Mouse (Mus musculus): ENCODE data around the gene Hist1h3g. TPM values are rescaled to one million over a fixed set of nuclear protein-coding genes. Genes with fewer than 3 reads are reported as not detected.
A peak's percentile ranks its signal among the peaks of the same experiment; 100 is the strongest.

The Hist1h3g gene
- total RNA-seq (2021), result 10 to 100 TPM in 1 of 2 experiments, 1 to 10 TPM in 1; 3.7 to 12.5 TPM
- long read RNA-seq, experiment 1, result 0 reads
- long read RNA-seq, experiment 2, partial matches to known transcripts, result 0 of 1 reads
- long read RNA-seq, experiment 2, other reads (novel, unspliced or antisense), result 0 of 1 reads

DNA sequence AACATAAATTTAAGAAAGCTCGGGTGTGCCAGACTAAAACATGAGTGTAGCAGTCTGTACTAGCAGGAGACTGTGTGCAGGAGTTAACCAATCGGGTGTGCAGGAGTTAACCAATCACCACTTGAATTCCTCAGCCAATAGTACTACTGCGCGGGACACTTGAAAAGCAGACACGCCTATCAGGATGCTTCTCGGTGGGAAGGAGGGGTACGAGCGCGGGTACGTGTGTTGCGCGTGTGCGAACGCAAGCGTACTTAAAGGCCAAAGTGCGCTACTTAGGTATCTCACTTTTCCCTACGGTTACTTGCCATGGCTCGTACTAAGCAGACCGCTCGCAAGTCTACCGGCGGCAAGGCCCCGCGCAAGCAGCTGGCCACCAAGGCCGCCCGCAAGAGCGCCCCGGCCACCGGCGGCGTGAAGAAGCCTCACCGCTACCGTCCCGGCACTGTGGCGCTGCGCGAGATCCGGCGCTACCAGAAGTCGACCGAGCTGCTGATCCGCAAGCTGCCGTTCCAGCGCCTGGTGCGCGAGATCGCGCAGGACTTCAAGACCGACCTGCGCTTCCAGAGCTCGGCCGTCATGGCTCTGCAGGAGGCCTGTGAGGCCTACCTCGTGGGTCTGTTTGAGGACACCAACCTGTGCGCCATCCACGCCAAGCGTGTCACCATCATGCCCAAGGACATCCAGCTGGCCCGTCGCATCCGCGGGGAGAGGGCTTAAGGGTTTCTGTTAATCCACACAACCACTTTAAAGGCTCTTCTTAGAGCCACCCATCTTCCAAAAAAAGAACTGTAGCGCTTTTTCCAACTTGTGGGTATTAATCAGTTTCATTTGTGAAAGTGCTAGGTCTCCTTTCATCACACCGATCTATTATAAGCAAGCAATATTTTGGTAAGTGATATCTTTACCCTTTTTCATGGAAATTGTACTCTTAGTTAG, at the start of gene Hist1h3g:
Hist1h3g (plus strand) TSS at position 286 of the 939 bp plus-strand sequence.
- peak; percentile 87 to 96 for DNase-seq (ENCODE audit: low spot score in 2 of 2)

DNA sequence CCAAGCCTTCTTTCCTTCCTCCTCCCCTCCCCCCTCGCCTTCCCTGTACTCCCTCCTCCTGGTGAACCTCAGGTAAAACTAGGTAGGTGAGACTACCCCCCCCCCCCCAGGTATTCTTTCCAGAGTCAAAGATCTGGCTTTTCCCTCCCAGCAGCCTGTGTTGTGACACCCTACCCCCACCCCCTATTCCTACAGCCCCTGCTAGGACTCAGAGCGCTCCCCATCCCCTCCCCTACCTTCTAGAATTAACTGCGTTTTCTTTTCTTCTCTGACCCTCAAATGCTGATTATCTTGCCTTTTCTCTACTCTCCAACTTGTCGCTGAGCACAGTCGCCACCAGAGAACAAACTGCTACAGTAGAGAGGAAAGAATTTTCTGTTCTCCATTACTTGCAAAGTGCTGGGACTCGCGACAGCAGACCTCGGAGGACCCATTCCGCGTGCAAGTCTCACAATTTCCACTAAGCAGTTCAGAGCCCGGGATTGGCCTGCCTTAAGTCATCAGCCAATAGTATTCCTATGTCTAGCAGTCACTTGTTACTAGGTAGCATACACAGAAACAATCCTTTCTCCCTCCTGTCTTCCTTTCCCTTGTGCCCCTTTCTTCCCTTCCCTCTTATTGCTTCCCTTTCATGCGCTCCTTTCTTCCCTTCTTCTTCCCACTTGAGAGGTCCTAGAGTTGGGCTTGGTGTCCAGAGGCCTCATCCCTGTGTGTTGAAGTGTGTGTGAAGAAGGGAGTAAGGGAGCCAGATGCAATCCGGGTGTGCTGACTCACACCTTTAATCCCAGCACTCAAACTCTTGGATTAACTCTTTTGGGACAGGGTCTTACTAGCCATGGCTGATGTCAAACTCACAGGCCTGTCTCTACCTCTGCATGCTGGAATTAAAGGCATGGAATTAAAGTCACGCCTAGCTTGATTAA, 46.6 kb upstream of the Hist1h3g start, which contains the start of gene Btn2a2:
Btn2a2 (minus strand) TSS at position 458 of the 923 bp plus-strand sequence.
- peak; percentile 58 to 81 for DNase-seq (ENCODE audit: low spot score in 2 of 2)

DNA sequence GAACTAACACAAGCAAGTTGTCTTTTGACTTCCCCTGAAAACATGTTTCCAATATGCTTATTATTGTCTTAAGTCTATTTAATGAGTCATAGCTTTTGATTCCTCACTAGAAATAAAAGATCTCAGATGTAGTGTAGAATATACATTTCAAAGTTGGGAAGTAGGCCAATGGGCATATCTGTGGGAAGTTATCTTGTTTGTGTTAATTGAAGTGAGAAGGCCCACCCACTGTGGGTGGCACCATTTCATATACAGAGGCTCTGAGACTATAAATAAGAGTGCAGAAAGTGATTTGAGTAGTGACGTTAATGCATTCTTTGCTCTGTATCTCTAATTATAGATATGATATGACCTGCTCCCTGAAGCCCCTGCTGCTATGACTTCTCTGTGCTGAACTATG, 44.4 kb upstream of the Hist1h3g start:
- no peak for DNase-seq (ENCODE audit: low spot score in 2 of 2)

DNA sequence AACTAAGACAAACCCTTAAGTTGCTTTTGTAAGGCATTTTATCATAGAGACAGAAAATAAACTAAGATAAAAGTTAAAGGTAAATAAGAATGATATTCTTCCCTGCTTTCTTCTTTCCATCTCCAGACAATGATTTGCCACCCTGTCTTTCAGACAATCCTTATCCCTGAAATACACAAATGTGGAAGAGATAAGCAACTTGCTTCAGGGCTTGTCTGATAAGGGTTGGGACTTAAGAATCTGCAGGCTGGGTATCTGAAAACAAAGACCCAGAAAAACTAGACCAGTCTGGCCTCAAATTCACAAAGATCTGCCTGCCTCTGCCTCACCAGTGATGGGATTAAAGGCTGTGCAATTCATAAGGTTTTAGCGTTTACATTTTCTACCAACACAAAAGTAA, 44.0 kb upstream of the Hist1h3g start:
- no peak for DNase-seq (ENCODE audit: low spot score in 2 of 2)

DNA sequence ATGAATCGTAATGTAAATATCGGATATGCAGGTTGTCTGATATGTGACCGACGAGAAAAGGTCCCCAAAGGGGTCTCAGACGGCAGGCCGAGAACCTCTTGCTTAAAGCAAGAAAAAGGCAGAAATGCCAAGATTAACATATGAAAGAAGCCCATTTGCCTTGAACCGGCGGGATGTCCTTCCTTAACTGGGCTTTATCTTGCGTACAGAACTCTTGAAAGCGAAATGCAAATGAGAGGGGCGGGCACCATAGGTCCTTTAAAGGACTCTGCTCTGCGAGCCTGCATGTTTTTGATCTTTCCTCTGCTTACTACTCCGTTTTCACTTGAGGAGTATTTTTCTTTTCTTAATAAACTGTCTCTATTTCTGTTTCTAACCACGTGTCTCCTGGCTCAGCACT, 43.2 kb upstream of the Hist1h3g start:
- DNase-seq (ENCODE audit: low spot score in 2 of 2), result no peak

DNA sequence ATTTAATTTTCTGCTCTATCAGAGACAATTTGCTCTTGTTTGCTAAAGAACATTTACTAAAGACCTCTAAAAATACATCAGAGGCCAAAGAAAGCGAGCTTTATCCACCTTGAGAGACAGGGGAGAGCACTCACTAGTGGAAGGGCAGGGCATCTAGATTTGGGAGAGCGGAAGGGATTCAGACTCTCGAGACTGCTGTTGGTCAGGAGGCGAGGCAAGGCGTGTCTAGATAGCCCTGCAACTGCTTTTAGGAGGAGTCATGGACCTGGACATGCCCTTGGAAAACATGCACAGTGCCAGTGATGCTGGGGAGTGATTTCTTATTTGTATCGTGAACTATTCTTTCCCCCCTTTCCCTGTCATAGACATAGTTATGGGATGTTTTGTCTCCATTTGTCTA, 39.7 kb upstream of the Hist1h3g start:
- no peak for DNase-seq (ENCODE audit: low spot score in 2 of 2)

DNA sequence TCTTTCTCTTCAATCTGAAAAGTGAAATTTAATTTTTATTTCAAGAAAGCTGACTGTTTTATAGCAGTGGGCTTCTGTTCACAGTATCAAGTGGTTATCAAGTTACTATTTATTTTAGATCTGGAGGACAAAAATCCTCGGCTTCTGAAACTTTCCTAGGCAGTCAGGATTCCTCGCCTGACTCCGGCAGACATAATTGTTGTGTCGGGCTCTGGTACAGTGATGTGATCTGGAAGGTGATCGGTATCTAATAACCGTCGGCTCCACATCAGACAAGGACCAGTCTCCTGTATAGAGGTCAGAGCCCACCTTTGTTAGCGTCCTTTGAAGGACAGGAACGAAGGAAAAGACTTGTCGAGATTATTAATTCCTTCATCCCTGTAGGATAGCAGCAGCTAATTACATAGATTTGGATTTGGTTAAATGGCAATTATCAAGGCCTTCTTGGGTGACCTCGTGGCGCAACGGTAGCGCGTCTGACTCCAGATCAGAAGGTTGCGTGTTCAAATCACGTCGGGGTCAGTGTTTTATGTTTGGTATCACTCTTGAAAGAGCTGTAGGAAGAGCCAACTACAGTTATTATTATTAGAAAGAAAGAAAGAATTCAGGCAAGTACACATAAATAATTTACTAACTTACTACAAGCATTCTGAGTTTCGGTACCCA, 37.4 kb upstream of the Hist1h3g start:
- DNase-seq (ENCODE audit: low spot score in 2 of 2), result peak; percentile 46 to 57

DNA sequence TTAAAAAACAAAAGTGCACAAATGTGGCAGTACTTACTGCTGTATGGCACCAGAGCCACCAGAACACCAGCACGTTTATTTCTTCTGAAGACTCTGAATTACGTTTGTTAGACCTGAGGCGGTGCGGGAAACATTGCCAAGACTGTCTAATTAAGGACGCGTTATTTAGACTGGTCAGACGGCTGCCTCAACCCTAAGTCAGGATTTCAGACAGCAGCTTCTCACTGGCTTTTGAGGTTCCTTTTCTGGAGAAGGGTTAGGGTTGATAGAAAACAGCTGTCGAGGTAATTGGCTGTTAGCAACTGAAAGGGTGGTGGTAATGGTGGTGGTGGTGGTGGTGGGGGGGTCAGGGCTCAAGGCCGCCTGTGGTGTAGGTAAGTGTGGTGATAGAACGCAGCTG, 36.6 kb upstream of the Hist1h3g start:
- no peak for DNase-seq (ENCODE audit: low spot score in 2 of 2)

DNA sequence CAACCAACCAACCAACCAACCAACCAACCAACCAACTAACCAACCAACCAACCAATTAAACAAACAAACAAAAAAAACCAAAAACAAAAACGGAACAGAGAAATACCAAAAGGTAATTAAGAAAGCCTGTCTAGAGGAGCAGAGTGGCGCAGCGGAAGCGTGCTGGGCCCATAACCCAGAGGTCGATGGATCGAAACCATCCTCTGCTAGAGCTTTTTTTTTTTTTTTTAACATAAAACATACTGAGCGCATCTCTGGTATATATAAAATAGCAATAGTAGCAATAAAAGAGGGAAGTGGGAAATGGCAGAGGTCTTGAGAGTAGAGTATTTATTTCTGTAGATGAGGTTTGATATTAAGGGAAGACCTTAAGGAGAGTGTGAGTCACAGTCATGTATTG, 35.3 kb upstream of the Hist1h3g start:
- no peak for DNase-seq (ENCODE audit: low spot score in 2 of 2)

DNA sequence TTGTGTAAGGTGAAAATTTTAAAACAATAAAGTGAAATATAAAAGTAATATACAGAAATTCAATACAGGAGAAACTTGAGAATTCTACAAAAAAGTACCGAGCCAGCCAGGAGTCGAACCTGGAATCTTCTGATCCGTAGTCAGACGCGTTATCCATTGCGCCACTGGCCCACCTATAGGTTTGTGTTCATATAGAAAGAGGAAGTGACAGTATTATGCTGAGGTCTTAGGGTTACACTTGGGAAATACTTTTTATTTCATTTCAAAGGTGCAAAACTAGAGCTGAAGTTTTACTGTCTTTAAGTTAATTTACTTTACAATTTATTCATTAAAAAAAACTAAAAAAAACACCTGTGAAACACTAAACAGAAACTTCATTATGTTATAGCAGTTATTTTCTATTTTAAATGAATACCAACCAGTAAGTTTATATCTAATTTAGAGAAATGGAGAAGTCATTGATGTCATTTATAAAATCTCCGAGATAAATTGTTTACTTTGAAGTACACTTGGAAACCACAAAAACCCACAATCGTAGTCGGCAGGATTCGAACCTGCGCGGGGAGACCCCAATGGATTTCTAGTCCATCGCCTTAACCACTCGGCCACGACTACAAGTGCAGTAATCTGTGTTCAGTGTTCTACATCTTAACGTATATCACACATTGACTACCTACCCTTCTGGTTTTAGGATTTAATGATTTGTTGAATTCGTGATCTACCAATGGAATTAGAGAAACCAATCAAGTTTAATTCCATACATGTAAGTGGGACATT, 34.6 kb upstream of the Hist1h3g start:
- peak; percentile 59 to 84 for DNase-seq (ENCODE audit: low spot score in 2 of 2)

DNA sequence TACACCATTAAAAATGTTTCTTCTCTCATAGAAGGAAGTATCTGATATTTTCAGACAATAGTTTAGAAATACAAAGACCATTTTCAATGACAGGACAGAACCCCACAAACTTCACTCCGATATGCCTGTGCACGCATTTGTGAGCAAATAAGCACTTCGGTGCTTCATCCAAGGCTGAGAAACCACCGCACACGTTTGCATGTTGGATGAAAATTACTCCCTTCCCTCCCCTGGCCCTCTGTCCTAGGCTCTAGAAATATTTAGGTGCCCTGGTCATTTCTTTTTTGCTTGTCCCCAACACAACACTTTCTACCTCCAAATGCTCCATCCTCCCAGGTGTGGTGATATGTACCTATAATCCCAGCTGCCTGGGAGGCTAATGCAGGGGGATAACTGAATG, 33.7 kb upstream of the Hist1h3g start:
- no peak for DNase-seq (ENCODE audit: low spot score in 2 of 2)

DNA sequence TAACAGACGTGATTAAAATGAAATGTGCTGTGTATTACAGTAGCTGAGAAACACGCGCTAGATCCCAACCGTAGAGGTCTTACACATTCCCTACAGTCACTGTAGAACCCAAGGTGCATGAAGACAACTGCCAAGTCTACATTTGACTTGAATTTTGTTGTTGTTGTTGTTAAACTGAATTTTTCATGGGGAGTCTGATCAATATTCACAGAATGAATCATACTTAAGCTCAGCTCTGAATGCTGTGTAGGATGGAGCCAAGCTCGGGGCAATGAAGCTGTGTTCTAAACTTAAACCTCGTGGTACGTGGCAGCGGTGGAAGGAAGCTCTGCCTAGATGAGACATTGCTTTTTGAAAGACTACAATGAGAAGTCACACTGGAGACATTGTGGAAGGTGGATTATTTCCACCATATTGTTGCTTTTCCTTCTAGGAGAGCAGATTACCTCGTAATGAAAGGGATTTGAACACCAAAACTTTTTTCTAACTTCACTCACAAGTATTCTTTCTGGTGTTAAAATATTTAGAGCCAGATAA, 33.1 kb upstream of the Hist1h3g start:
- no peak for DNase-seq (ENCODE audit: low spot score in 2 of 2)

DNA sequence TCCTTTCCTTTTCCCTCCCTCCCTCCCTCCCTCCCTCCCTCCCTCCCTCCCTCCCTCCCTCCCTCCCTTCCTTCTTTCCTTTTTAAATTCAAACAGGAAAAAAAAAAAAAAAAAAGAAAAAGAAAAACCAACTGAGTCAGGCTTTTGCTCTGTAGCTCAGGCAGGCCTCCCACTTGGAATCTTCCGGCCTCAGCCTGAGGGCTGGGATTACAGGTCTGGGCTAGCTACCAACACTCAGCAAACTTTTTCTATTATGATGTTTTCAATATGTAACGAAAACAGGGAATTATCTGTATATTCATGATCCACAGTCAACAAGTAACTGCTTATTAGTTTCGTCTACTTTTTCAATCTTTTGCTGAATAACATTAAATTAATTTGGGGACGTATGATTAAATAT, 32.3 kb upstream of the Hist1h3g start:
- no peak for DNase-seq (ENCODE audit: low spot score in 2 of 2)

DNA sequence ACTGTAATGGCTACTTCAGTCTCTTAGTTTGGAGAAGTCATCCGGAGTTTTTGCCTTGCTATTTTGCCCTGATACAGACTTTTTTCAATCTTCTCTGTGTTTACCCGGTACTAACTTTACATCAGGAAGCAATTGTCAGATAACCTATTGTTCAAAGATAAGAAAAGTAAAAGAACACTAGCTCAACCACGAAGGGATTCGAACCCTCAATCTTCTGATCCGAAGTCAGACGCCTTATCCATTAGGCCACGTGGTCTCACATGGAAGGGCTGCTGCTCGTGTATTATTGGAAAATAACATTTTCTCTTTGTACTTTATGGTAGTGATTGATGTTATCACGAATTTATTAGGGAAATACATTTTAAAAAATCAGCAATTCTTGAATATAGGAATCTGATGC, 31.4 kb upstream of the Hist1h3g start:
- peak in 1 of 2 experiments; percentile 81 for DNase-seq (ENCODE audit: low spot score in 2 of 2)

DNA sequence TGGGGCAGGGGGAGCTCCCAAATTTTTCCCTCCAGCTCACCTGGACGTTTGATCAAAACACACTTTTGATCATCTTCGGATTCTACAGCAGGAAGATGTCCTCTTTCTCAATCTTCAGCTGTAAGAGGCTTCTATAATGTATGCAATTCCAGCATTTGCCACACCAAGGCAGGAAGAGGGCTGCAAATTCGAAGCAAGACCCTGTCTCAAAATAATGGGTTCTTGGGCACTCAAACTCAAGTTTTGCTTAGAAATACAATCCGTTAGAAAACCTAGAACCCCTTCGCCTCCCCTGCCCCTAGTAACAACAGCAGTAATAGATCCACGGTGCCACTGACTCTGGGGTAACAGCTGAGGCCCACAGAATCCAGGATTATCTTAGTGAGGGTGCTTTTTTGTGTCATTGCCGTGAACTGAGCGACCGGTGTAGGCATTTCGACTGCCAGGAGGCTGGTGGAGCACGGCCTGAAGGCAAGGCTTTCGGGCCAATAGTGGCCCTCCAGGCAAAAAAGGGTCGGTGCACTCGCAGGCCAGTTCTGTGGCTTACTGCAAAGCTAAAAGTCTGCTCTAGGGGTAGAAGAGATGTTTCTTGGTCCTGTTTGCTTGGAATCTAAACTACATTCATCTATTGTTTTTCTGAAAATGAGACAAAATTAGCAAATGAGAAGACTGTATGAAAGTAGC, 29.4 kb upstream of the Hist1h3g start:
- no peak for DNase-seq (ENCODE audit: low spot score in 2 of 2)

DNA sequence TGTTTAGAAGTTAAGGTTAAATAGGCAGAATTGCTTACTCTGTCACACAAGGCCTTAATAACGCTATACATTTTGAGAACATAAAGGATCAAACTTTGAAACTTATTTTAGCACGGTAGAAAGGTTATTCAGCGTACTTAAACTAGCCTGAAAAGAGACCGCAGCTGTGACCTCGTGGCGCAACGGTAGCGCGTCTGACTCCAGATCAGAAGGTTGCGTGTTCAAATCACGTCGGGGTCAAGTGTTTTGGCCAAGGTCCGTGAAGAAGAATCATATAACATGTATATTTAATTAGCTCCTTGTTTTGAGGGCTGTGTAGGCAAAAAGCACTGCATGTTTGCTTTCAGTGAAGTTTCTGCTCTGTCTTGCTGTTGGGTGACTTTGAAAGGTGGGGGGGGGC, 28.9 kb upstream of the Hist1h3g start:
- DNase-seq (ENCODE audit: low spot score in 2 of 2), result peak in 1 of 2 experiments; percentile 44

DNA sequence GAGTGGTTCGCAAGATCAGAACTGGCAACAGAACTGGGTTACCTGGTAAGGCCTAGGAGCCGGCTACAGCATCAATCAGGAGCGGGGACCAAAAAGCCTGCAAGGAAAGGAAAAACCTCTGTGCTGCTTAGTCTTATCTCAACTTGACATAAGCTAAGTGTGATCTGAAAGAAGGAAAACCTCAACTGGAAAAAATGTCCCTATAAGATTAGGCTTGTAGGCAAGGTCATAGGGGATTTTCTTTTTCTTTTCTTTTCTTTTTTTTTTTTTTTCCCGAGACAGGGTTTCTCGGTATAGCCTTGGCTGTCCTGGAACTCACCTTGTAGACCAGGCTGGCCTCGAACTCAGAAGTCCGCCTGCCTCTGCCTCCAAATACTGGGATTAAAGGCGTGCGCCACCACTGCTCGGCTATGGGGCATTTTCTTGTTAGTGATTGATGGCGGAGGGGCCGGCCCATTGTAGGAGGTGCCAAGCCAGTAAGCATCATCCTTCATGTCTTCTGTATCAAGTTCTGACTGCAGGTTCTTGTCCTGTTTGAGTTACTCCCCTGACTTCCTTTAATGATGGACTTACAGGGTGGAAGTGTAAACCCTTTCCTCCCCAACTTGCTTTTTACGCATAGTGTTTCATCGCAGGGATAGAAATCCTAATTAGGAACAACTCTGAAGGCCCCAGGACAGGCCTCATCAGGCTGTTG, 28.3 kb upstream of the Hist1h3g start:
- DNase-seq (ENCODE audit: low spot score in 2 of 2), result no peak

DNA sequence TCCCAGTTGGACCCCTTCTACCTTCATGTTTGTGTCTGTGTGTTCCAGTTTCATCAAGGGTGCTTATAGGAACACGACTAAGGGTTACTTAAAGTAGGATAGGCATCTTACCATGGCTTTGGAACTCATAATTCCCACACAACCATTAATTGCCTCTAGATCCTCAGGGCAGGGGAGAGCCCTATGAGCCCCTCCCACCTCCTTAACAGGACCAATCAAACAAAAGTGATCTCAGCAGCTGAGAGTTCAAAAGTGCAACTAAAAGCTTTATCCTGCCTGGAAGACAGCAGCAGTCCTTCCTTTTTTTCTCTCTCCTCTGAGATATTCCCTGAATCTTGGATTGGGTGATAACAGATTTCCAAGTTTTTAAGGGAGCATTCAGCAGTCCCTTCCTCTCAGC, 25.1 kb upstream of the Hist1h3g start:
- DNase-seq (ENCODE audit: low spot score in 2 of 2), result no peak

DNA sequence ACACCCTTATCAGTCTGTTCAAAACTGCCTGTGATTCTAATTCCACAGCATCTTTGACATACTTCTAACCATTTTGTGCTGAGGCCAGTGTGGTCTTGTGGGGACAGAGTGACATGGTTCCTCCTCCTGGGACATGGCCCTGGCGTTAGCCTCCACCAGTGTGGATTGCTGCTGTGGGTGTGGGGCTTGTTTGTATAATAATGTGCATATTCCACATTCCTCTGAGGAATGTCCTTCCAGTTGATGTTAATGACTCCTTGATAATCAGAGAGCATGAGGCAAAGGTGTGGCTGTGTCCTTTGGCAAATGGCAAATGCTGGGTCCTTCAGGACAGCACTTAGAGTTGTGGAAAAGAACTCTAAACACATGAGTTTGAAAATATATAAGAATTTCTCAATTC, 21.7 kb upstream of the Hist1h3g start:
- DNase-seq (ENCODE audit: low spot score in 2 of 2), result no peak
